Comparison of ENCODE assay signal across 21 mouse cellular contexts in the genomic region with DNA sequence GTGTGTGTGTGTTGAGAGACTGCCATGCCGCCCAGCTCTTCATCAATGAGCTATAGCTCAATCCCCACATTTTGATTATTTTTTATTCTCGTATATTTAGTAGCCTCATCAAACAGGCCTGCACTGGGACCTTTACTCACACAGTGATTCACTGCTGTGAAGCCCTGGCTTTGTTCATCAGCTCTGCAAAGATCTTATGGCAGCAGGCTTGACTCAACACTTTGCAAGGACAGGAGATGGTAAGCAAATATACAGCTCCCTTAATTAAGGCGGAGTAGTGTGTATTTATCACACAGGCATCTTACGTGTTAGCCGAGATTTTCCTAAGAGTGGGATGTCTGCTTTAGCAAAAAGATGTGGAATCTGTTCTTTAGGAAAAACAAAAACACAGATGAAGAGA.
"Had no signal": no experiment of that assay in that cellular context is flagged by ENCODE, and none has a peak within 500 bp of the region (broad histone marks: within the 10 kb centered on the region; RNA-seq: fewer than 3 reads in every experiment).

No protein-coding gene starts in this region.

- H3K9me3 ChIP-seq: limb, embryonic 10.5 days; limb, embryonic 13.5 days; liver, embryonic 12.5 days; liver, embryonic 15.5 days; lung, embryonic 15.5 days; midbrain, embryonic 10.5 days; neural tube, embryonic 12.5 days; neural tube, embryonic 15.5 days; stomach, embryonic 15.5 days had no signal

- H3K27ac ChIP-seq: limb, embryonic 10.5 days; limb, embryonic 13.5 days; liver, embryonic 12.5 days; liver, embryonic 15.5 days; lung, embryonic 15.5 days; midbrain, embryonic 10.5 days; neural tube, embryonic 12.5 days; neural tube, embryonic 15.5 days; stomach, embryonic 15.5 days had no signal

- H3K4me1 ChIP-seq: limb, embryonic 10.5 days; limb, embryonic 13.5 days; lung, embryonic 15.5 days; midbrain, embryonic 10.5 days; neural tube, embryonic 12.5 days; neural tube, embryonic 15.5 days had no signal

- DNase-seq: kidney, adult 9 months; kidney, postnatal 14 days; kidney, postnatal 4 days; liver; lung, adult 18-20 months; lung, postnatal 10 days; lung, postnatal 36 days; midbrain, embryonic 14.5 days; retina, postnatal 1 day; right cerebral cortex, postnatal 25 days; spleen, adult 18-20 months; thymus, postnatal 25 days had no signal

- H3K36me3 ChIP-seq: limb, embryonic 10.5 days; limb, embryonic 13.5 days; liver, embryonic 12.5 days; liver, embryonic 15.5 days; lung, embryonic 15.5 days; midbrain, embryonic 10.5 days; neural tube, embryonic 12.5 days; neural tube, embryonic 15.5 days; stomach, embryonic 15.5 days had no signal

- H3K27me3 ChIP-seq: limb, embryonic 13.5 days; liver, embryonic 12.5 days; liver, embryonic 15.5 days; lung, embryonic 15.5 days; neural tube, embryonic 12.5 days; neural tube, embryonic 15.5 days; stomach, embryonic 15.5 days had no signal

- H3K4me2 ChIP-seq: limb, embryonic 13.5 days; liver, embryonic 12.5 days; liver, embryonic 15.5 days; lung, embryonic 15.5 days; neural tube, embryonic 12.5 days; neural tube, embryonic 15.5 days; stomach, embryonic 15.5 days had no signal

- H3K4me3 ChIP-seq: limb, embryonic 10.5 days; limb, embryonic 13.5 days; liver, embryonic 12.5 days; liver, embryonic 15.5 days; lung, embryonic 15.5 days; midbrain, embryonic 10.5 days; neural tube, embryonic 12.5 days; neural tube, embryonic 15.5 days; stomach, embryonic 15.5 days had no signal

- ATAC-seq: liver, embryonic 12.5 days had no signal

- H3K9ac ChIP-seq: limb, embryonic 13.5 days; liver, embryonic 12.5 days; liver, embryonic 15.5 days; lung, embryonic 15.5 days; neural tube, embryonic 12.5 days; neural tube, embryonic 15.5 days; stomach, embryonic 15.5 days had no signal
